Mouse (Mus musculus): ENCODE measurements around the gene Crtc3. TPM values are rescaled to one million over a fixed set of nuclear protein-coding genes. Genes with fewer than 3 reads are reported as not detected.

The Crtc3 gene
- polyA plus RNA-seq (2012; rRNA removed) (1.7 and 1.9 TPM in 2 replicates), polyA plus RNA-seq (2014; fragmentation: Nextera tagmentation; extraction: Ambion mirVana) (2.4 and 4.2 TPM in 2 replicates)

DNA sequence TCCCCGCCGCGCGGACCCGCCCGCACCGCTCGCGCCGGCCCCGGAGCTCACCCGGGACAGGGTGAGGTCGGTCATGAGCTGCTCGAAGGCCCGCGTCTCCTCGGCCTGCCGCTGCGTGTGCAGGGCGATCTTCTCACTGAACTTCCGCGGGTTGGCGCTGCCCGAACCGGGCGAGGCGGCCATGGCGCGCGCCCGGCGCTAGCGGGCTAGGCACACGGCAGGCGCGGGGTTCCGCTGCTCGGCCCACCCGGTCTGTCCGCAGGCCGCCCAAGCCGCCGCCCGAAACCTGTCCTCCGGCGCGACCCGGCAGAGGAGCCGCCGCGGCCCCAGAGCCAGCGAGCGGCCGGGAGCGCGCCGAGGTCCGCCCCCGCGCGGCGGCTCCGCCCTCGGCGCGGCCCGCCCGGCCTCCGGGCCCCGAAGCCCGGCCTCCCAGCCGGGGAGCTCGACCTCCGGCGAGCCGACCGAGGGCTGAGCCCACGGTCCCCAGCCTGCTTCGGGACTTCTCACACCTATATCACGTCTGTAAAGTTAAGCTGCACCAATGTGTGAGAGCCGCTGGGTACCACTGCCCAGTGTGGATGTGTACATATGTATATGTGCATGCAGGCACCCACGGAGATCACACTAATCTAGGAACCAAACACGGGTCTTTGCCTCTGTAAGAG, at the start of gene Crtc3:
Gene Crtc3 (minus strand): TSS at position 322 of the 665 bp plus-strand sequence.
- peak within 1 kb of the TSS; percentile 79 for H3K9ac ChIP-seq (replicated peaks)
- no peaks in the 10 kb centered on the region for H3K27me3 ChIP-seq (ENCODE audit: control insufficient read depth, insufficient read depth, low read length)
- peak within 1 kb of the TSS; percentile 53 for H3K27ac ChIP-seq
- H3K4me1 ChIP-seq (replicated peaks; ENCODE audit: control insufficient read depth in 2 of 2, insufficient read depth in 2 of 2, low read length in 1 of 2) = peaks cover 3 to 21% of the 10 kb centered on the region in 2 experiments
- H3K9me3 ChIP-seq (ENCODE audit: control insufficient read depth, low read length) = no peaks in the 10 kb centered on the region
- peak; percentile 87 for ATAC-seq (ENCODE audit: insufficient read depth)
- DNase-seq (ENCODE audit: low read depth in 3 of 3, low spot score in 3 of 3) = peak in 2 of 3 experiments; percentile 47 to 51
- under 1% methylated on average over 83 of the region's 83 CpGs for WGBS (ENCODE audit: insufficient replicate concordance)
- H3K36me3 ChIP-seq (replicated peaks; ENCODE audit: control insufficient read depth, insufficient read depth, low read depth) = no peaks in the 10 kb centered on the region
- peak within 1 kb of the TSS; percentile 100 for H3K4me2 ChIP-seq (ENCODE audit: low read depth)
- peak within 1 kb of the TSS; percentile 64 to 83 for H3K4me3 ChIP-seq (ENCODE audit: insufficient read depth in 1 of 2, low read depth in 2 of 2, low read length in 2 of 2)
- TF ChIP-seq EP300 (IDR thresholded peaks at IDR 0.05; ENCODE audit: low read depth) (no peak), CTCF (IDR thresholded peaks at IDR 0.05; ENCODE audit: low read depth) (no peak)

DNA sequence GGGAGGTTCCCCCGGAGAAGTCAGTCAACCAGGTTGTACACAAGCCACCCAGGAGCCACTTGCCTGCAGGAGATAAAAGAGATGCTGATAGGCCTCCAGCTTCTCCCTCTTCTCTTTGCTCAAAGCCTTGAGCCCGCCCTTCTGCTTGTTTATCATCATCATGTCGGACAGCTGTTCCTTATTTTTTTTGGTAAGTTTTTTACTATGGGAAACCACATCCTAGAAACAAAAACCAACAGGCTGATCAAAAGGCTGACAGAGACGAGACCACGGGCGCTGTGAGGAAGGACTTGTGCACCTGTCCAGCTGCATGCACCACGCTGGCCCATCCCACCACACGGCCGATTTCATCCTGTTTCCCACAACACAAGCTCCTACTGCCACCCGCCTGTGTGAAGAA, 47.5 kb upstream of the Crtc3 start:
- DNase-seq (ENCODE audit: low read depth in 3 of 3, low spot score in 3 of 3) (no peak), ATAC-seq (ENCODE audit: insufficient read depth) (no peak)
- H3K4me1 ChIP-seq (replicated peaks; ENCODE audit: control insufficient read depth in 2 of 2, insufficient read depth in 2 of 2, low read length in 1 of 2) = no peaks in the 10 kb centered on the region
- H3K27me3 ChIP-seq (ENCODE audit: control insufficient read depth, insufficient read depth, low read length) = no peaks in the 10 kb centered on the region
- 62% methylated on average over 10 of the region's 10 CpGs for WGBS (ENCODE audit: insufficient replicate concordance)
- no peak overlapping the region for H3K4me3 ChIP-seq (ENCODE audit: insufficient read depth in 1 of 2, low read depth in 2 of 2, low read length in 2 of 2)
- H3K36me3 ChIP-seq (replicated peaks; ENCODE audit: control insufficient read depth, insufficient read depth, low read depth) = no peaks in the 10 kb centered on the region; the same call in 1 of the 2 replicates
- TF ChIP-seq EP300 (IDR thresholded peaks at IDR 0.05; ENCODE audit: low read depth) (no peak), CTCF (IDR thresholded peaks at IDR 0.05; ENCODE audit: low read depth) (no peak)
- no peak overlapping the region for H3K27ac ChIP-seq
- no peak overlapping the region for H3K9ac ChIP-seq (replicated peaks)
- no peaks in the 10 kb centered on the region for H3K9me3 ChIP-seq (ENCODE audit: control insufficient read depth, low read length)
- no peak overlapping the region for H3K4me2 ChIP-seq (ENCODE audit: low read depth)

DNA sequence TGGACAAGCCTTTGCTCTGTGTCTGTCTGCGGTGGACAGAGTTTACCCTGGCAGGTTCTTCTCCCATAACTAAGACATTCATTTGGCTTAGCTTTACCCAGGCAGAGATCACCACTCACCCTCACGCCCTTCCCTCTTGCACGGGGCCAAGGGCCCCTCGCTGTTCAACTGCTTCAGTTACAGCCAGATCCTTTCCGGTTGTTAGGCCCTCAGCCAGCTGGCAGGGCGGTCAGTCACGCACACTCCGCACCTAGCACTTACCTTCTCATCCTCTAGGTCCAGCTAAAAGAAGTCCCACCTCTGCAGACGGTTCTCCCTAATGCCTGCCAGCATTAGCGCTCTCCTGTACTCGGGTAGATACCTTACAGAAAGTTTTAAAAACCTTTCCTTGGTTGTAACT, 44.3 kb upstream of the Crtc3 start:
- no peak overlapping the region for H3K27ac ChIP-seq
- DNase-seq (ENCODE audit: low read depth in 3 of 3, low spot score in 3 of 3) = no peak
- H3K9ac ChIP-seq (replicated peaks) = no peak overlapping the region
- no peaks in the 10 kb centered on the region; the same call in 1 of the 2 replicates for H3K36me3 ChIP-seq (replicated peaks; ENCODE audit: control insufficient read depth, insufficient read depth, low read depth)
- H3K9me3 ChIP-seq (ENCODE audit: control insufficient read depth, low read length) = no peaks in the 10 kb centered on the region
- H3K4me1 ChIP-seq (replicated peaks; ENCODE audit: control insufficient read depth in 2 of 2, insufficient read depth in 2 of 2, low read length in 1 of 2) = no peaks in the 10 kb centered on the region
- no peaks in the 10 kb centered on the region for H3K27me3 ChIP-seq (ENCODE audit: control insufficient read depth, insufficient read depth, low read length)
- no peak overlapping the region for H3K4me2 ChIP-seq (ENCODE audit: low read depth)
- no peak for TF ChIP-seq EP300 (IDR thresholded peaks at IDR 0.05; ENCODE audit: low read depth)
- TF ChIP-seq CTCF (IDR thresholded peaks at IDR 0.05; ENCODE audit: low read depth) = no peak
- no peak overlapping the region for H3K4me3 ChIP-seq (ENCODE audit: insufficient read depth in 1 of 2, low read depth in 2 of 2, low read length in 2 of 2)
- no peak for ATAC-seq (ENCODE audit: insufficient read depth)
- 73% methylated on average over 11 of the region's 11 CpGs for WGBS (ENCODE audit: insufficient replicate concordance)

DNA sequence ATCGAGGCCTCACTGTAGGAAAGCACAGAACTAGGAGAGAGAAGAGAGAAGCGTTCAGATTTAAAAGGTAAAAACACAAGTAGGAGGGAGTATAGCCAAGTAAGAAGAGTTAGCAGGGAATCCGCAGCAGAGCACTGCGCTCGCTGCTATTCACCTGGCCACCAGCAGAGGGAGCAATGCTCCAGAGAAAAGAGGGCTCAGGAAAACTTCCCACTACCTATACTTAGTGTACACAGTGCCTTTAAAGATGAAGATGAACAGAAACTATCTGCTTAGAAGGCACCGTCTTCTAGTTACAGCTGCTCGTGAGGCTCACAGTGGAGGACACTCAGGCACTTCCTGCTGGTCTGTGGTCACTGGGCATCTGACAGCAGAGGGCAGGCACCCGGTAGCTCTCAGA, 41.0 kb upstream of the Crtc3 start:
- H3K9ac ChIP-seq (replicated peaks) = no peak overlapping the region
- H3K36me3 ChIP-seq (replicated peaks; ENCODE audit: control insufficient read depth, insufficient read depth, low read depth) = no peaks in the 10 kb centered on the region
- WGBS (ENCODE audit: insufficient replicate concordance) = 19% methylated on average over 8 of the region's 8 CpGs
- ATAC-seq (ENCODE audit: insufficient read depth) = no peak
- H3K4me3 ChIP-seq (ENCODE audit: insufficient read depth in 1 of 2, low read depth in 2 of 2, low read length in 2 of 2) = no peak overlapping the region
- H3K4me2 ChIP-seq (ENCODE audit: low read depth) = no peak overlapping the region
- no peaks in the 10 kb centered on the region for H3K27me3 ChIP-seq (ENCODE audit: control insufficient read depth, insufficient read depth, low read length)
- no peaks in the 10 kb centered on the region for H3K4me1 ChIP-seq (replicated peaks; ENCODE audit: control insufficient read depth in 2 of 2, insufficient read depth in 2 of 2, low read length in 1 of 2)
- H3K27ac ChIP-seq = no peak overlapping the region
- no peaks in the 10 kb centered on the region for H3K9me3 ChIP-seq (ENCODE audit: control insufficient read depth, low read length)
- peak in 2 of 3 experiments; percentile 22 to 43 for DNase-seq (ENCODE audit: low read depth in 3 of 3, low spot score in 3 of 3)
- no peak for TF ChIP-seq EP300 (IDR thresholded peaks at IDR 0.05; ENCODE audit: low read depth)
- TF ChIP-seq CTCF (IDR thresholded peaks at IDR 0.05; ENCODE audit: low read depth) = peak; percentile 95

DNA sequence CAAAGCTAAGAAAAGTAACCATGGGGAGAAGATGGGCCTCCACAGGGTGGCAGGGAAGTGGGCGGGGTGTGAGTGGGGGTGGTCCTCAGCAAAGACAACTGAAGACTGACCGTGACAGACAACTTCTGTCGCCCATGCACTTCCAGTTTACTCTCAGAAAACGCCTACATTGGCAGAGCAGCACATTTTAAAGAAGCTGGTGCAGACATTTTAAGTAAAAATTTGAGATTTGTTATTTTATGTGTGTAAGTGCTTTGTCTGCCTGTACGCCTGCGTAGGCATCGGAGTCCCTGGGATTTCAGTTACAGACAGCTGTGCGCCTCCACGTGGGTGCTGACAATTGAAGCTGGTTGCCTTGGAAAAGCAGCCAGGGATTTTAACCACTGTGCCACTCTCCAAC, 32.4 kb upstream of the Crtc3 start:
- H3K36me3 ChIP-seq (replicated peaks; ENCODE audit: control insufficient read depth, insufficient read depth, low read depth) = peaks cover 2% of the 10 kb centered on the region; the same call in 1 of the 2 replicates
- DNase-seq (ENCODE audit: low read depth in 3 of 3, low spot score in 3 of 3) = no peak
- no peak overlapping the region for H3K27ac ChIP-seq

More for the DNA sequence above, 32.4 kb upstream of the Crtc3 start:
- peaks cover 12 to 25% of the 10 kb centered on the region in 2 experiments for H3K4me1 ChIP-seq (replicated peaks; ENCODE audit: control insufficient read depth in 2 of 2, insufficient read depth in 2 of 2, low read length in 1 of 2)
- H3K4me3 ChIP-seq (ENCODE audit: insufficient read depth in 1 of 2, low read depth in 2 of 2, low read length in 2 of 2) = no peak overlapping the region
- no peak for ATAC-seq (ENCODE audit: insufficient read depth)
- no peak for TF ChIP-seq EP300 (IDR thresholded peaks at IDR 0.05; ENCODE audit: low read depth)
- TF ChIP-seq CTCF (IDR thresholded peaks at IDR 0.05; ENCODE audit: low read depth) = no peak
- no peaks in the 10 kb centered on the region for H3K27me3 ChIP-seq (ENCODE audit: control insufficient read depth, insufficient read depth, low read length)
- H3K4me2 ChIP-seq (ENCODE audit: low read depth) = no peak overlapping the region
- 67% methylated on average over 9 of the region's 9 CpGs for WGBS (ENCODE audit: insufficient replicate concordance)
- H3K9ac ChIP-seq (replicated peaks) = no peak overlapping the region
- no peaks in the 10 kb centered on the region for H3K9me3 ChIP-seq (ENCODE audit: control insufficient read depth, low read length)
